Mouse (Mus musculus) kidney, embryonic 14.5 days (tissue): ENCODE results near the gene Gli2. TPM values are rescaled to one million over a fixed set of nuclear protein-coding genes. Genes with fewer than 3 reads are reported as not detected.
A peak's percentile ranks its signal among the peaks of the same experiment; 100 is the strongest.

Source experiments
- ATAC-seq: fragments of 200-750 bp; cut with Nextera tagmentation; 2 replicates; pipeline ENCODE4 v1.8.0; 2017; ENCODE audit warnings: moderate number of reproducible peaks, mild to moderate bottlenecking, moderate TSS enrichment, moderate library complexity; ENCODE audit not compliant: low FRiP score, low TSS enrichment
- H3K27ac ChIP-seq: fragments of 300-500 bp; sonication (generic); 2 replicates; pipeline ENCODE4 v1.5.1; 2014; ENCODE audit warnings: low read depth, mild to moderate bottlenecking, low read length, moderate library complexity, mixed read lengths
- H3K27me3 ChIP-seq: fragments of 300-500 bp; sonication (generic); 2 replicates; pipeline ENCODE4 v1.6.1; 2014; ENCODE audit warnings: mild to moderate bottlenecking, low read length; ENCODE audit not compliant: control insufficient read depth, insufficient read depth
- H3K36me3 ChIP-seq: fragments of 300-500 bp; sonication (generic); 2 replicates; pipeline ENCODE4 v1.6.1; 2014; ENCODE audit warnings: low read length, mixed read lengths; ENCODE audit not compliant: control insufficient read depth, insufficient read depth
- H3K4me1 ChIP-seq: fragments of 300-500 bp; sonication (generic); 2 replicates; pipeline ENCODE4 v1.6.1; 2014; ENCODE audit warnings: low read length, mixed read lengths; ENCODE audit not compliant: control insufficient read depth, insufficient read depth
- H3K4me2 ChIP-seq: fragments of 300-500 bp; sonication (generic); replicated peaks from 2 replicates; pipeline ENCODE4 v1.6.1; 2014; ENCODE audit warnings: low read depth, mild to moderate bottlenecking, low read length
- H3K4me3 ChIP-seq: fragments of 300-500 bp; sonication (generic); 2 replicates; pipeline ENCODE4 v1.5.1; 2014; ENCODE audit warnings: mild to moderate bottlenecking, low read length
- H3K9ac ChIP-seq: fragments of 300-500 bp; sonication (generic); 2 replicates; pipeline ENCODE4 v1.6.1; 2014; ENCODE audit warnings: low read depth, mild to moderate bottlenecking, low read length, moderate library complexity
- H3K9me3 ChIP-seq: fragments of 300-500 bp; sonication (generic); 2 replicates; pipeline ENCODE4 v1.6.1; 2016; ENCODE audit warnings: low read length; ENCODE audit not compliant: control insufficient read depth
- WGBS: fragments of 180-500 bp; shearing (Covaris S2); extraction: QIAGEN DNeasy Blood & Tissue Kit; methylation state at CpG from one replicate; pipeline ENCODE4 v1.1.7; 2014; 5-methylcytosine and 5-hydroxymethylcytosine counted together
- polyA plus RNA-seq: library from polyadenylated mRNA; unstranded; fragments of >200 nt; fragmentation: Nextera tagmentation; extraction: Ambion mirVana; gene quantifications from 2 replicates; pipeline ENCODE4 v1.2.1, GENCODE M21; 2014

The Gli2 gene
- polyA plus RNA-seq, 1 experiment from 2014 or later = 10.3 TPM

- no peaks in the 10 kb centered on the region for H3K9me3 ChIP-seq
- ATAC-seq = no peak
- no peak overlapping the region for H3K27ac ChIP-seq
- no peak overlapping the region for H3K4me3 ChIP-seq
- H3K9ac ChIP-seq = no peak overlapping the region
- H3K36me3 ChIP-seq = no peaks in the 10 kb centered on the region
- 0 out of 2 replicates have a peak, but pooled peaks cover 6% of the 10 kb centered on the region for H3K27me3 ChIP-seq
- whole genome bisulfite sequencing = 62% methylated on average over 5 of the region's 5 CpGs
- H3K4me2 ChIP-seq = no peak overlapping the region
- H3K4me1 ChIP-seq = no peaks in the 10 kb centered on the region
These were observed 59.6 kb downstream of the Gli2 start for GRCm38 (mm10) chr1:118993775-118994174.

- WGBS = 42% methylated on average over 6 of the region's 6 CpGs
- Histone ChIP-seq H3K36me3 (no peaks in the 10 kb centered on the region), H3K9me3 (no peaks in the 10 kb centered on the region), H3K27ac (no peak overlapping the region), H3K4me3 (no peak overlapping the region), H3K27me3 (no peaks in the 10 kb centered on the region), H3K4me2 (no peak overlapping the region), H3K4me1 (peaks cover 14% of the 10 kb centered on the region; the same call in 1 of the 2 replicates), H3K9ac (no peak overlapping the region)
- ATAC-seq = no peak
These were observed 65.1 kb downstream of the Gli2 start for GRCm38 (mm10) chr1:118988331-118988730.

GRCm38 (mm10) chr1:118987538-118987937 lies 65.9 kb downstream of the Gli2 start:
- no peak overlapping the region for H3K9ac ChIP-seq
- H3K27me3 ChIP-seq = no peaks in the 10 kb centered on the region
- ATAC-seq = no peak
- H3K36me3 ChIP-seq = no peaks in the 10 kb centered on the region
- no peaks in the 10 kb centered on the region for H3K9me3 ChIP-seq
- 73% methylated on average over 11 of the region's 11 CpGs for WGBS
- H3K27ac ChIP-seq = no peak overlapping the region
- H3K4me2 ChIP-seq = no peak overlapping the region
- H3K4me1 ChIP-seq = peaks cover 22% of the 10 kb centered on the region
- no peak overlapping the region for H3K4me3 ChIP-seq

GRCm38 (mm10) chr1:118983389-118983788 lies 70.0 kb downstream of the Gli2 start:
- Histone ChIP-seq H3K27me3 (no peaks in the 10 kb centered on the region), H3K9me3 (no peaks in the 10 kb centered on the region), H3K36me3 (no peaks in the 10 kb centered on the region), H3K27ac (peak overlapping the region; percentile 89), H3K4me3 (no peak overlapping the region), H3K9ac (no peak overlapping the region), H3K4me1 (peaks cover 41% of the 10 kb centered on the region), H3K4me2 (no peak overlapping the region)
- WGBS = 29% methylated on average over 2 of the region's 2 CpGs
- no peak for ATAC-seq

GRCm38 (mm10) chr1:118982805-118983211 lies 70.6 kb downstream of the Gli2 start:
- Histone ChIP-seq H3K9ac (no peak overlapping the region), H3K36me3 (no peaks in the 10 kb centered on the region), H3K4me2 (peak overlapping the region; percentile 44), H3K4me1 (peaks cover 38% of the 10 kb centered on the region), H3K9me3 (no peaks in the 10 kb centered on the region), H3K4me3 (no peak overlapping the region), H3K27me3 (no peaks in the 10 kb centered on the region), H3K27ac (peak overlapping the region; percentile 89)
- 2% methylated on average over 5 of the region's 5 CpGs for WGBS
- peak; percentile 83 for ATAC-seq

GRCm38 (mm10) chr1:118981943-118982804 lies 71.2 kb downstream of the Gli2 start:
- H3K4me1 ChIP-seq = peaks cover 41% of the 10 kb centered on the region
- no peaks in the 10 kb centered on the region for H3K27me3 ChIP-seq
- 0 out of 2 replicates have a peak overlapping the region, but pooled peaks have one; percentile 32 for H3K9ac ChIP-seq
- H3K9me3 ChIP-seq = no peaks in the 10 kb centered on the region
- peak overlapping the region; percentile 44 for H3K4me2 ChIP-seq
- no peaks in the 10 kb centered on the region for H3K36me3 ChIP-seq
- ATAC-seq = peak; percentile 90
- 7% methylated on average over 16 of the region's 16 CpGs for WGBS
- peak overlapping the region; percentile 25 for H3K4me3 ChIP-seq
- H3K27ac ChIP-seq = peak overlapping the region; percentile 89

GRCm38 (mm10) chr1:118980636-118981035 lies 72.8 kb downstream of the Gli2 start:
- Histone ChIP-seq H3K9ac (no peak overlapping the region), H3K4me1 (peaks cover 50% of the 10 kb centered on the region), H3K27me3 (no peaks in the 10 kb centered on the region), H3K9me3 (no peaks in the 10 kb centered on the region), H3K4me2 (peak overlapping the region; percentile 44; the same call in 1 of the 2 replicates), H3K36me3 (no peaks in the 10 kb centered on the region), H3K4me3 (no peak overlapping the region), H3K27ac (0 out of 2 replicates have a peak overlapping the region, but pooled peaks have one; percentile 42)
- WGBS = 65% methylated on average over 7 of the region's 7 CpGs
- no peak for ATAC-seq

GRCm38 (mm10) chr1:118976596-118976995 lies 76.8 kb downstream of the Gli2 start:
- H3K9me3 ChIP-seq = no peaks in the 10 kb centered on the region
- H3K4me3 ChIP-seq = no peak overlapping the region
- WGBS = 39% methylated on average over 9 of the region's 9 CpGs
- H3K4me1 ChIP-seq = peaks cover 23% of the 10 kb centered on the region
- no peaks in the 10 kb centered on the region; the same call in 1 of the 2 replicates for H3K36me3 ChIP-seq
- H3K27me3 ChIP-seq = no peaks in the 10 kb centered on the region
- no peak overlapping the region for H3K4me2 ChIP-seq
- H3K27ac ChIP-seq = no peak overlapping the region
- no peak overlapping the region for H3K9ac ChIP-seq
- peak; percentile 47; the same call in 1 of the 2 replicates for ATAC-seq

- WGBS = 95% methylated on average over 3 of the region's 3 CpGs
- Histone ChIP-seq H3K4me3 (no peak overlapping the region), H3K27me3 (no peaks in the 10 kb centered on the region), H3K9me3 (no peaks in the 10 kb centered on the region), H3K36me3 (no peaks in the 10 kb centered on the region; the same call in 1 of the 2 replicates), H3K4me2 (no peak overlapping the region), H3K4me1 (peaks cover 12% of the 10 kb centered on the region; the same call in 1 of the 2 replicates), H3K27ac (no peak overlapping the region), H3K9ac (no peak overlapping the region)
- no peak for ATAC-seq
These were observed 78.0 kb downstream of the Gli2 start for GRCm38 (mm10) chr1:118975376-118975775.
